Mouse (Mus musculus): ENCODE data around the gene Ugt1a2. TPM values are rescaled to one million over a fixed set of nuclear protein-coding genes. Genes with fewer than 3 reads are reported as not detected.

Ugt1a2 gene
- polyA plus RNA-seq, 1 experiment from 2014 or later, result 0.43 TPM

- WGBS, result 48% methylated on average over 2 of the region's 2 CpGs
- H3K4me1 ChIP-seq (ENCODE audit: control insufficient read depth, insufficient read depth, low read length), result no peaks in the 10 kb centered on the region
- no peak overlapping the region for H3K4me3 ChIP-seq (replicated peaks; ENCODE audit: low read length)
- no peak overlapping the region for H3K9ac ChIP-seq (ENCODE audit: low read length)
- H3K27me3 ChIP-seq (ENCODE audit: control insufficient read depth, insufficient read depth, low read length), result no peaks in the 10 kb centered on the region
- no peak overlapping the region for H3K27ac ChIP-seq (ENCODE audit: low read length)
- peaks cover 35% of the 10 kb centered on the region for H3K9me3 ChIP-seq (replicated peaks; ENCODE audit: control insufficient read depth, low read length)
- no peak for ATAC-seq (ENCODE audit: insufficient read depth, low FRiP score)
- H3K4me2 ChIP-seq (ENCODE audit: low read depth, low read length), result no peak overlapping the region
- H3K36me3 ChIP-seq (ENCODE audit: control insufficient read depth, insufficient read depth, low read length), result no peaks in the 10 kb centered on the region
These were observed 47.3 kb downstream of the Ugt1a2 start for GRCm38 (mm10) chr1:88247660-88248059.

- H3K36me3 ChIP-seq (ENCODE audit: control insufficient read depth, insufficient read depth, low read length), result no peaks in the 10 kb centered on the region
- WGBS, result 66% methylated on average over 4 of the region's 4 CpGs
- ATAC-seq (ENCODE audit: insufficient read depth, low FRiP score), result no peak
- H3K4me2 ChIP-seq (ENCODE audit: low read depth, low read length), result no peak overlapping the region
- H3K9ac ChIP-seq (ENCODE audit: low read length), result no peak overlapping the region
- H3K27me3 ChIP-seq (ENCODE audit: control insufficient read depth, insufficient read depth, low read length), result no peaks in the 10 kb centered on the region
- peaks cover 35% of the 10 kb centered on the region for H3K9me3 ChIP-seq (replicated peaks; ENCODE audit: control insufficient read depth, low read length)
- no peak overlapping the region for H3K27ac ChIP-seq (ENCODE audit: low read length)
- H3K4me1 ChIP-seq (ENCODE audit: control insufficient read depth, insufficient read depth, low read length), result no peaks in the 10 kb centered on the region
- H3K4me3 ChIP-seq (replicated peaks; ENCODE audit: low read length), result no peak overlapping the region
These were observed 48.3 kb downstream of the Ugt1a2 start for GRCm38 (mm10) chr1:88248658-88249057.

DNA sequence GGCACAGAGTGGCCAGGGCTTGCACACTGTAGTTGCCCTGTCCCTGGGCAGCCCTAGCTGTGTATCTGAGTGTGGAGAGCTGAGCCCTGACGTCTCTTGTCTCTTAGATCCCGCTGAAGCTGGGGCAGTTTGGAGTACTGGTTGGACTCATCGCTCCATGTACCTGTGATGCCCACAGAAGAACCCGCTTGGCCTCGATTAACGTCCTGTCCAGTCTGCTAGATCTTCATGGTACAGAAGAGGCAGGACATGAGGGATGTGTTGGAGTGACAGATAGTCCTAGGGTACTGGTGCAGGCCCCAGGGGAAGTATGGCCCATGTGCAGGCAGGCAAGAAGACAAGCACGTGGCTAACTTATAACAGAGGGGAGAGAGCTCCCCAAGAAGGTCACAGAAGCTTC lies 49.2 kb downstream of the Ugt1a2 start:
- Histone ChIP-seq H3K9me3 (replicated peaks; ENCODE audit: control insufficient read depth, low read length) (peaks cover 38% of the 10 kb centered on the region), H3K27ac (ENCODE audit: low read length) (no peak overlapping the region), H3K36me3 (ENCODE audit: control insufficient read depth, insufficient read depth, low read length) (no peaks in the 10 kb centered on the region), H3K9ac (ENCODE audit: low read length) (no peak overlapping the region), H3K4me1 (ENCODE audit: control insufficient read depth, insufficient read depth, low read length) (no peaks in the 10 kb centered on the region), H3K4me3 (replicated peaks; ENCODE audit: low read length) (no peak overlapping the region), H3K27me3 (ENCODE audit: control insufficient read depth, insufficient read depth, low read length) (no peaks in the 10 kb centered on the region), H3K4me2 (ENCODE audit: low read depth, low read length) (no peak overlapping the region)
- 76% methylated on average over 7 of the region's 7 CpGs for WGBS
- no peak; the same call in 1 of the 2 replicates for ATAC-seq (ENCODE audit: insufficient read depth, low FRiP score)

GRCm38 (mm10) chr1:88250023-88250422 lies 49.6 kb downstream of the Ugt1a2 start:
- ATAC-seq (ENCODE audit: insufficient read depth, low FRiP score), result no peak
- Histone ChIP-seq H3K4me3 (replicated peaks; ENCODE audit: low read length) (no peak overlapping the region), H3K4me2 (ENCODE audit: low read depth, low read length) (no peak overlapping the region), H3K36me3 (ENCODE audit: control insufficient read depth, insufficient read depth, low read length) (no peaks in the 10 kb centered on the region), H3K27ac (ENCODE audit: low read length) (no peak overlapping the region), H3K9me3 (replicated peaks; ENCODE audit: control insufficient read depth, low read length) (peaks cover 41% of the 10 kb centered on the region), H3K27me3 (ENCODE audit: control insufficient read depth, insufficient read depth, low read length) (no peaks in the 10 kb centered on the region), H3K4me1 (ENCODE audit: control insufficient read depth, insufficient read depth, low read length) (no peaks in the 10 kb centered on the region), H3K9ac (ENCODE audit: low read length) (no peak overlapping the region)
- WGBS, result 79% methylated on average over 5 of the region's 5 CpGs

DNA sequence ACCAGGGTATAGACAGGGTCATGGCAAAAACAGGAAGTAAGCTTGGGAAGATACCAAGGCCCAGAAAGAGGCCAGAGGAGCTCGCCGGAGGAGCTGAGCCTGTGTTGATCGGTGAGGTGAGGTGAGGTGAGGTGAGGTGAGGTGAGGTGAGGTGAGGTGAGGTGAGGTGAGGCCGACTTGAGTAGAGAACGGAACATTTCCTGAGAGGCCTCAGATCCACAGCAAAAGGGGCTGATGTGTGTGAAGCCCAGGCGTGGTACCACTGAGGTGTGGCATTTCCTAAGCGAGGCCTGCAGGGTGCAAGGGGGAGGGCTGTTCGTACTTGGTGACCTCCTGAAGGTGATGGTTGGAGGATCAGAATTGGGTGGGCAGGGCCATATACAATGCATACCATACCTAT lies 52.7 kb downstream of the Ugt1a2 start:
- Histone ChIP-seq H3K4me2 (ENCODE audit: low read depth, low read length) (no peak overlapping the region), H3K9me3 (replicated peaks; ENCODE audit: control insufficient read depth, low read length) (peaks cover 31% of the 10 kb centered on the region)

DNA sequence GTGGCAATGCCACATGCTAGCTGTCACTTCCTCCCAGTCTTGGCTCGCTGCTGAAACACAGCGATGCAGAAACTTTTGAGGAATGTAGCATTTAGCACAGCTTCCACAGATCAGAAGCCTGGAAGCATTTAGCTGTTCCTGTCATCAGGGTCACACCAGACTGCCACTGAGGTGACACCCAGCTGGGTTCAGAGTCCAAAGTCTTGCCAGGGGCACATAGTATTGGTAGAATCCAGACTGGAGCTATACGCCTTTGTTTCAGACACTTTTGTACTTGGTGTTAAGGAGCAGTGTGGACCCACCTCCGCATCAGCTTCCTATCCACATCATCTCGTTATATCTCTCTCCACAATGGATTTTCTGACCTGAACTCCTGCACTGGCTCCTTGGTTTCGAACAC lies 53.1 kb downstream of the Ugt1a2 start:
- no peak overlapping the region for H3K27ac ChIP-seq (ENCODE audit: low read length)
- H3K4me3 ChIP-seq (replicated peaks; ENCODE audit: low read length), result no peak overlapping the region
- no peak overlapping the region for H3K9ac ChIP-seq (ENCODE audit: low read length)
- H3K9me3 ChIP-seq (replicated peaks; ENCODE audit: control insufficient read depth, low read length), result peaks cover 29% of the 10 kb centered on the region
- no peaks in the 10 kb centered on the region for H3K27me3 ChIP-seq (ENCODE audit: control insufficient read depth, insufficient read depth, low read length)
- H3K36me3 ChIP-seq (ENCODE audit: control insufficient read depth, insufficient read depth, low read length), result no peaks in the 10 kb centered on the region
- no peaks in the 10 kb centered on the region for H3K4me1 ChIP-seq (ENCODE audit: control insufficient read depth, insufficient read depth, low read length)
- H3K4me2 ChIP-seq (ENCODE audit: low read depth, low read length), result no peak overlapping the region
- no peak for ATAC-seq (ENCODE audit: insufficient read depth, low FRiP score)
- WGBS, result 71% methylated on average over 6 of the region's 6 CpGs

More for the DNA sequence above, 52.7 kb downstream of the Ugt1a2 start:
- no peak for ATAC-seq (ENCODE audit: insufficient read depth, low FRiP score)
- Histone ChIP-seq H3K9ac (ENCODE audit: low read length) (no peak overlapping the region), H3K36me3 (ENCODE audit: control insufficient read depth, insufficient read depth, low read length) (no peaks in the 10 kb centered on the region), H3K27me3 (ENCODE audit: control insufficient read depth, insufficient read depth, low read length) (no peaks in the 10 kb centered on the region), H3K4me3 (replicated peaks; ENCODE audit: low read length) (no peak overlapping the region), H3K27ac (ENCODE audit: low read length) (no peak overlapping the region), H3K4me1 (ENCODE audit: control insufficient read depth, insufficient read depth, low read length) (no peaks in the 10 kb centered on the region)
- 68% methylated on average over 8 of the region's 8 CpGs for WGBS

DNA sequence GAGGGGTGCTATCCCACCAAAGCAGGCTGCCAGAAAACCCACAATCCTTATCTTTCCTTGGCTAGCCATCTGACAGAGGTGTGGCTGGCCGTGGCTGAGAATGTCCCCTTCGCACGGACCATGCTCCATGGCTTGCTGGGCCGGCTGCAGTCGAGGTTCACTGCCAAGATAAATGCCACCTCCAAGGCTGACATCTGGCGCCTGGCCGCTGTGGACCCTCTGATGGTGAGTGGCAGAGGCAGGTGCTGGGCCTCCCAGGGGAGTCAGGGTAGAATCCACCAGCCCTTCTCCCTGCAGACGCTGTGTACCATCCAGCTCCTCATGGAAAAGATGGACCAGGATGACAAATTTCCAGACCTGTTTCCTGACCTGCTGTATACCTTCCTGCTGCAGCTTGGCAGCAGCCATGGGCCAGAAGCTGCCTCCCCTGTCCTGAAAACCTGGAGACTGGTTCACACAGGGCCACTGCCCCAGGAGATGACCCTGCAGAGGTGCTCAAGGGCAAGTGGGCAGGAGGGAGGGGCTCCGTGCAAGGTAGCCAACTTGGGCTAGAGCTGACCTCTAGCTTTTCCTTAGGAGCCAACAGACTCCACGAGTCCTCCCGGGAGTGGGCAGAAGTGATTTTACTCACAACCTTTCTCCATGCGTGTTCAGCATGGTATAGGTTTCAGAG lies 54.5 kb downstream of the Ugt1a2 start:
- peaks cover 5% of the 10 kb centered on the region; the same call in 1 of the 2 replicates for H3K36me3 ChIP-seq (ENCODE audit: control insufficient read depth, insufficient read depth, low read length)
- H3K9me3 ChIP-seq (replicated peaks; ENCODE audit: control insufficient read depth, low read length), result peaks cover 23% of the 10 kb centered on the region
- no peak overlapping the region for H3K9ac ChIP-seq (ENCODE audit: low read length)
- H3K27ac ChIP-seq (ENCODE audit: low read length), result no peak overlapping the region
- no peaks in the 10 kb centered on the region for H3K27me3 ChIP-seq (ENCODE audit: control insufficient read depth, insufficient read depth, low read length)
- ATAC-seq (ENCODE audit: insufficient read depth, low FRiP score), result peak; percentile 0; the same call in 1 of the 2 replicates
- 85% methylated on average over 12 of the region's 12 CpGs for WGBS
- peaks cover 6% of the 10 kb centered on the region; the same call in 1 of the 2 replicates for H3K4me1 ChIP-seq (ENCODE audit: control insufficient read depth, insufficient read depth, low read length)
- H3K4me3 ChIP-seq (replicated peaks; ENCODE audit: low read length), result no peak overlapping the region
- no peak overlapping the region for H3K4me2 ChIP-seq (ENCODE audit: low read depth, low read length)

GRCm38 (mm10) chr1:88255466-88255857 lies 55.1 kb downstream of the Ugt1a2 start:
- 0 out of 2 replicates have a peak, but pooled peaks have one; percentile 0 for ATAC-seq (ENCODE audit: insufficient read depth, low FRiP score)
- H3K4me1 ChIP-seq (ENCODE audit: control insufficient read depth, insufficient read depth, low read length), result peaks cover 9% of the 10 kb centered on the region; the same call in 1 of the 2 replicates
- no peak overlapping the region for H3K9ac ChIP-seq (ENCODE audit: low read length)
- no peak overlapping the region for H3K27ac ChIP-seq (ENCODE audit: low read length)
- H3K36me3 ChIP-seq (ENCODE audit: control insufficient read depth, insufficient read depth, low read length), result peaks cover 8% of the 10 kb centered on the region; the same call in 1 of the 2 replicates
- WGBS, result 48% methylated on average over 2 of the region's 2 CpGs
- H3K9me3 ChIP-seq (replicated peaks; ENCODE audit: control insufficient read depth, low read length), result peaks cover 18% of the 10 kb centered on the region
- H3K27me3 ChIP-seq (ENCODE audit: control insufficient read depth, insufficient read depth, low read length), result no peaks in the 10 kb centered on the region
- no peak overlapping the region for H3K4me2 ChIP-seq (ENCODE audit: low read depth, low read length)
- H3K4me3 ChIP-seq (replicated peaks; ENCODE audit: low read length), result no peak overlapping the region

DNA sequence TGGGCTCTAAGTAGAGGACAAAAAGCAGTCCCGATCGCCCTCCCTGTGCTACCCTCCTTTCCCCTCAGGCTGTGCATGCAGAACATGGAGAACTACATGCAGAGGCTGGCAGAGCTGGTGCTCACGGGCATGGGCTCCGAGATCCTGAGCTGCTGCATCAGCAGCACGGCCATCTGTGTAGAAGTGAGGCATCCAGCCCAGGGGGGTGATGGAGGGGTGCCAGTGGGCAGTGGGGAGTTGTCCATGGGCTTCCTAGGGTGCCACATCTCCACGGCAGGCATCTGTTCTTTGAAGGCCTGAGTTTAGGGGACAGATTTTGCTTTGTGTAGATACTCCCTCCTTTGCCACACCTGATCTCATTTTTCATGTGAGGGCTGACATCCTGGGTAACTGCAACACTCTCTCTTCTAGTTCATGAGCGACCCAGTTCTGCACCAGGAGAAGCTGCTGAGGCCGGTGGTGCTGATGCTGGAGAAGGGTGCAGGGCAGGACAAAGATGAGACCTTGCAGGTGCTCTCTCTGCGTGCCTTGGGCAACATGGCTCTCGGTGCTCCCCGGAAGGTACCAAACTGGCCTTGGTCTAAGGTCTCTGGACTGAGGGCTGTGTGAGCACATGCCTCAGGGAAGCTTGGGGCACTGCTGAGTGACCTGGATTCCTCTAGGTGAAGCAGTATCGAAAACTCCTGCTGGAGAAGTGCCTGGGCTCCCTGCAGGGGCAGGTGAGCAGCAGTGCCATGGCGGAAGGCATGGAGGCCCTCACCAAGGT lies 55.8 kb downstream of the Ugt1a2 start:
- ATAC-seq (ENCODE audit: insufficient read depth, low FRiP score), result no peak
- Histone ChIP-seq H3K9ac (ENCODE audit: low read length) (no peak overlapping the region), H3K27ac (ENCODE audit: low read length) (no peak overlapping the region), H3K4me2 (ENCODE audit: low read depth, low read length) (no peak overlapping the region), H3K36me3 (ENCODE audit: control insufficient read depth, insufficient read depth, low read length) (peaks cover 11% of the 10 kb centered on the region; the same call in 1 of the 2 replicates), H3K4me1 (ENCODE audit: control insufficient read depth, insufficient read depth, low read length) (peaks cover 9% of the 10 kb centered on the region; the same call in 1 of the 2 replicates), H3K4me3 (replicated peaks; ENCODE audit: low read length) (no peak overlapping the region), H3K9me3 (replicated peaks; ENCODE audit: control insufficient read depth, low read length) (peaks cover 11% of the 10 kb centered on the region), H3K27me3 (ENCODE audit: control insufficient read depth, insufficient read depth, low read length) (no peaks in the 10 kb centered on the region)
- whole genome bisulfite sequencing, result 79% methylated on average over 13 of the region's 13 CpGs
